Mouse (Mus musculus) gastrocnemius, postnatal 10 days (tissue): ENCODE data around the gene Eva1c. TPM values are rescaled to one million over a fixed set of nuclear protein-coding genes. Genes with fewer than 3 reads are reported as not detected.
A peak's percentile ranks its signal among the peaks of the same experiment; 100 is the strongest.

Source experiments
- DNase-seq: peaks from one replicate; pipeline ENCODE4 v3.0.0; 2021; ENCODE audit warnings: mixed read lengths
- total RNA-seq, 2 experiments: library from RNA; stranded (reverse); gene quantifications; 2 replicates each; pipeline ENCODE4 v1.2.3; 2021

The Eva1c gene
- total RNA-seq, 2 experiments from 2014 or later: 0.56 to 0.59 TPM

GRCm38 (mm10) chr16:90868129-90868528, 41.6 kb downstream of the Eva1c start:
- DNase-seq: no peak

GRCm38 (mm10) chr16:90869361-90869760, 42.8 kb downstream of the Eva1c start:
- no peak for DNase-seq

- no peak for DNase-seq
Observed at GRCm38 (mm10) chr16:90872936-90873335, 46.4 kb downstream of the Eva1c start.

GRCm38 (mm10) chr16:90874536-90874935, 48.0 kb downstream of the Eva1c start:
- no peak for DNase-seq

GRCm38 (mm10) chr16:90878135-90878860, 51.8 kb downstream of the Eva1c start:
- DNase-seq: no peak

GRCm38 (mm10) chr16:90882501-90882977, 56.0 kb downstream of the Eva1c start:
- DNase-seq: no peak

GRCm38 (mm10) chr16:90885351-90885750, 58.8 kb downstream of the Eva1c start:
- DNase-seq: no peak

- no peak for DNase-seq
Observed at GRCm38 (mm10) chr16:90885781-90886565, 59.5 kb downstream of the Eva1c start.

GRCm38 (mm10) chr16:90890683-90891082, 64.2 kb downstream of the Eva1c start:
- no peak for DNase-seq

GRCm38 (mm10) chr16:90891601-90892000, 65.1 kb downstream of the Eva1c start:
- no peak for DNase-seq

GRCm38 (mm10) chr16:90892081-90892480, 65.6 kb downstream of the Eva1c start:
- no peak for DNase-seq

GRCm38 (mm10) chr16:90893019-90893418, 66.5 kb downstream of the Eva1c start:
- no peak for DNase-seq

- no peak for DNase-seq
Observed at GRCm38 (mm10) chr16:90893792-90894191, 67.3 kb downstream of the Eva1c start.

- DNase-seq: peak; percentile 46
Observed at GRCm38 (mm10) chr16:90897651-90898050, 71.1 kb downstream of the Eva1c start.

GRCm38 (mm10) chr16:90899498-90899897, 73.0 kb downstream of the Eva1c start:
- DNase-seq: no peak

GRCm38 (mm10) chr16:90901364-90901763, 74.8 kb downstream of the Eva1c start:
- no peak for DNase-seq

GRCm38 (mm10) chr16:90903300-90903699, 76.8 kb downstream of the Eva1c start:
- DNase-seq: no peak

- no peak for DNase-seq
Observed at GRCm38 (mm10) chr16:90907250-90907649, 80.7 kb downstream of the Eva1c start.

- no peak for DNase-seq
Observed at GRCm38 (mm10) chr16:90910855-90911533, 84.5 kb downstream of the Eva1c start.

GRCm38 (mm10) chr16:90911766-90912165, 85.2 kb downstream of the Eva1c start:
- no peak for DNase-seq

- no peak for DNase-seq
Observed at GRCm38 (mm10) chr16:90916040-90916481, 89.5 kb downstream of the Eva1c start.

- DNase-seq: no peak
Observed at GRCm38 (mm10) chr16:90917156-90917555, 90.6 kb downstream of the Eva1c start.
